Mouse (Mus musculus): ENCODE results near the gene Cnp. TPM values are rescaled to one million over a fixed set of nuclear protein-coding genes. Genes with fewer than 3 reads are reported as not detected.
"Not testable (repeated sequence)": the region's sequence is repeated elsewhere in the genome, so short reads cannot be mapped to it uniquely, and the experiment has no call there.

Gene Cnp
- polyA plus RNA-seq, 1 experiment from 2014 or later: 21.9 TPM

DNA sequence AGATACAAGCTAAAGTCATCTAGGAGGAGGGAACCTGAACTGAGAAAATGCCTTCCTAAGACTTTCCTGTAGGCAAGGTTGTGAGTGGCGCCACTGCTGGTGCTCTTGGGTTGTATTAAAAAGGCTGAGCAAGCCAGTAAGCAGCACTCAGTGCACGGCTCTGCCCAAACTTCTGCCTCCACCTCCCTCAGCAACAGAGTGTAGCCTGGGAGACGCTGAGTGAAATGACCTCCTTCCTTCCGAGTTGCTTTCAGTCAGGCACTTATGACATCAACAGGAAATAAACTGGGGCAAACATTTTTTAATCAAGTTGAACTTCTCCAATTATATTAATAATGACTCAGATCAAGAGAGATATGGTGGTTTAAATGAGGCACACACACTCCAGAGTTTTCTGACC, 34.1 kb downstream of the Cnp start:
- Histone ChIP-seq H3K9me3 (ENCODE audit: low read length) (no peaks in the 10 kb centered on the region), H3K36me3 (replicated peaks; ENCODE audit: insufficient read depth, low read length) (peaks cover 4% of the 10 kb centered on the region; the same call in 1 of the 2 replicates), H3K4me2 (ENCODE audit: low read depth, low read length) (no peak overlapping the region), H3K27me3 (ENCODE audit: insufficient read depth, low read length) (no peaks in the 10 kb centered on the region), H3K4me1 (ENCODE audit: insufficient read depth) (peaks cover 10% of the 10 kb centered on the region), H3K27ac (ENCODE audit: low read depth) (peak overlapping the region; percentile 16; the same call in 1 of the 2 replicates), H3K4me3 (ENCODE audit: low read depth, low read length) (no peak overlapping the region), H3K9ac (replicated peaks) (no peak overlapping the region)
- 59% methylated on average over 4 of the region's 4 CpGs for WGBS (ENCODE audit: insufficient replicate concordance)
- TF ChIP-seq CTCF (IDR thresholded peaks at IDR 0.05; ENCODE audit: low read depth): no peak
- no peak for TF ChIP-seq EP300 (IDR thresholded peaks at IDR 0.05; ENCODE audit: low read depth)
- ATAC-seq (no peak), DNase-seq (no peak)

DNA sequence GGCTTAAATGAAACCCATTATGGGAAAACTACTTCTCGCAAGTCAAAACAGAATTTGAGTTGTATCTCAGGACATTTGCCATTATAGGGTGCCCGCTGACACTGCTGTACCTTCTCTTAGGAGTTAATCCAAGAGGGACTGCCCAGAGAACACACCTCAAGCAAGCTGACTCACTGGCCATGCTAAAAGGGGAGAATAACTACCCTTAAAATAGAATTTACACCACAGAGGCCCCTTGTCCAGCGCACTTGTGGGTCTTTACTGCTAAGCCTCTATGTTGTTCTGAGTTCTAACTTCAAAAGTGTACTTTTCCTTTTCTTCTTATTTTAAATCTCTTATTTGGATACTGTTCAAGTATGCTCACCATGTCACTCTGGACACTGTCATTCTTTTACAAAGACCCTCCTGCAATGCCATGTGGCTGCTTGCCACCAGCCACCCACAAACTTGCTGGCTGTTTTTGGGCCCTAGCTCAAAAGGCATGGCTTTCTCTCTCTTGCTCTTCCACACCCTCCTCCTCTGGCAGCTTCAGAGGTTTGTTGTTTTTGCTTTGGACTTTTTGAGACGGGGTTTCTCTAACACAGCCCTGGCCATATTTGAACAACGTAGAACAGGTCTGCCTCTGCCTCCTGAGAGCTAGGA, 34.8 kb downstream of the Cnp start:
- Histone ChIP-seq H3K4me2 (ENCODE audit: low read depth, low read length) (no peak overlapping the region), H3K9ac (replicated peaks) (no peak overlapping the region), H3K36me3 (replicated peaks; ENCODE audit: insufficient read depth, low read length) (peaks cover 4% of the 10 kb centered on the region; the same call in 1 of the 2 replicates), H3K27ac (ENCODE audit: low read depth) (no peak overlapping the region), H3K27me3 (ENCODE audit: insufficient read depth, low read length) (no peaks in the 10 kb centered on the region), H3K4me3 (ENCODE audit: low read depth, low read length) (no peak overlapping the region), H3K4me1 (ENCODE audit: insufficient read depth) (peaks cover 10% of the 10 kb centered on the region), H3K9me3 (ENCODE audit: low read length) (no peaks in the 10 kb centered on the region)
- no peak for DNase-seq
- ATAC-seq: no peak
- TF ChIP-seq EP300 (IDR thresholded peaks at IDR 0.05; ENCODE audit: low read depth) (no peak), CTCF (IDR thresholded peaks at IDR 0.05; ENCODE audit: low read depth) (no peak)
- 85% methylated on average over 5 of the region's 5 CpGs for WGBS (ENCODE audit: insufficient replicate concordance)

DNA sequence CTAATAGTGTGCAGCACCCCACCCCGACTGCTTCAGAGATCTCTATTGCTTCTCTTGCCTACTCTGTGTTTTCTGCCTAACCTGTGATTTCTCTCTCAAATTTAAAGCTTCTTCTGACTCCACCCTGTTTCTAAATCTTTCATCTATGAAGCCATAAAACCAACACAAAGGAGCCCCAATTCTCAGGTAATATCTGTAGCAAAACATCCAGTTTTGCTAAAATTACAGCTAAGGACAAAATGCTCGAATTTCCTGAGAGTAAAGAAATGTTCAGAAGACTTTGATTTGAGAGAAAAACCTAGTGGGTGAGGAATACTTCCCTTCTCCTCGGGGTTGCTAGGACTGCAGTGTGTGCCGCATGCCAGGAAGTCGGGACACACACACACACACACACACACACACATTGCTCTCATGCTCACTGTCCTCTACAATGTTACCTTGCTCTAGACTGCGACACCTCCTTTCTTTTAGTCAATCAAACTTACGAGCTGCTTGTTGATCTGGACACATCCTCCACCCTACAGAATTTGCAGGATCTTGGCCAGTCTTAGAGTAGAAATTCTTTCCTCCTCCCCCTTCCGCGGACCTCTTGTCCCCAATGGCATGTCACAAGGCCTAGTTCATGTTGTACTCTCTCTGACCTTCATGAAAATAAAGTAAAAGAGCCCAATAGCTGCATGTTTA, 35.4 kb downstream of the Cnp start:
- Histone ChIP-seq H3K36me3 (replicated peaks; ENCODE audit: insufficient read depth, low read length) (peaks cover 4% of the 10 kb centered on the region; the same call in 1 of the 2 replicates), H3K27me3 (ENCODE audit: insufficient read depth, low read length) (no peaks in the 10 kb centered on the region), H3K27ac (ENCODE audit: low read depth) (0 out of 2 replicates have a peak overlapping the region, but pooled peaks have one; percentile 16), H3K9ac (replicated peaks) (0 out of 2 replicates have a peak overlapping the region, but pooled peaks have one; percentile 21), H3K4me3 (ENCODE audit: low read depth, low read length) (no peak overlapping the region), H3K9me3 (ENCODE audit: low read length) (no peaks in the 10 kb centered on the region), H3K4me2 (ENCODE audit: low read depth, low read length) (peak overlapping the region; percentile 13; the same call in 1 of the 2 replicates), H3K4me1 (ENCODE audit: insufficient read depth) (peaks cover 10% of the 10 kb centered on the region)
- DNase-seq (no peak), ATAC-seq (no peak)
- WGBS (ENCODE audit: insufficient replicate concordance): 62% methylated on average over 9 of the region's 9 CpGs
- TF ChIP-seq EP300 (IDR thresholded peaks at IDR 0.05; ENCODE audit: low read depth) (no peak), CTCF (IDR thresholded peaks at IDR 0.05; ENCODE audit: low read depth) (no peak)

- TF ChIP-seq CTCF (IDR thresholded peaks at IDR 0.05; ENCODE audit: low read depth): peak; percentile 22; the same call in 1 of the 2 replicates
- TF ChIP-seq EP300 (IDR thresholded peaks at IDR 0.05; ENCODE audit: low read depth): no peak
- no peak for DNase-seq
- 80% methylated on average over 6 of the region's 6 CpGs for WGBS (ENCODE audit: insufficient replicate concordance)
- peaks cover 10% of the 10 kb centered on the region for H3K4me1 ChIP-seq (ENCODE audit: insufficient read depth)
- no peaks in the 10 kb centered on the region for H3K9me3 ChIP-seq (ENCODE audit: low read length)
- no peak overlapping the region for H3K9ac ChIP-seq (replicated peaks)
- H3K27ac ChIP-seq (ENCODE audit: low read depth): peak overlapping the region; percentile 24; the same call in 1 of the 2 replicates
- no peak overlapping the region for H3K4me3 ChIP-seq (ENCODE audit: low read depth, low read length)
- no peak for ATAC-seq
- peaks cover 4% of the 10 kb centered on the region; the same call in 1 of the 2 replicates for H3K36me3 ChIP-seq (replicated peaks; ENCODE audit: insufficient read depth, low read length)
- no peaks in the 10 kb centered on the region for H3K27me3 ChIP-seq (ENCODE audit: insufficient read depth, low read length)
- no peak overlapping the region for H3K4me2 ChIP-seq (ENCODE audit: low read depth, low read length)
Observed at GRCm38 (mm10) chr11:100611627-100612026, 36.9 kb downstream of the Cnp start.

DNA sequence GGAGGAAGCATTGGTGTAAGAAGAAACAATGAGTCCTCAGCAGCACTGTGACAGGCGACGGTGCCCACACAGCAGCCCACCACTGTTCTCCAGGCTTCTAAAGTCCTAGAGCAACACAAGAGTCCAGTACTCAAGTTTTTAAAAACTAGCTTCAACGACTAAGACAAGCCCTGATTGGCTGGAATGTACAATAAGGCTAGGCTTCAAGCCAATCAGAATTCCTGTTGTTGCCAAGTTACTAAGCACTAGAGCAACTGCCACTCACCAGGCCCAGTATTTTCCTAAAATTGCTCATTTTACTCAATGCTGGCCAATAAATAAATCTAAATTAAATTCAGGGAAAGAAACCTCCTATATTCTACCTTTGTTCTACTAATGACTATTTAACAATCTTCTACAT, 38.5 kb downstream of the Cnp start:
- no peak overlapping the region for H3K4me3 ChIP-seq (ENCODE audit: low read depth, low read length)
- H3K9ac ChIP-seq (replicated peaks): no peak overlapping the region
- TF ChIP-seq EP300 (IDR thresholded peaks at IDR 0.05; ENCODE audit: low read depth) (no peak), CTCF (IDR thresholded peaks at IDR 0.05; ENCODE audit: low read depth) (no peak)
- no peak overlapping the region for H3K27ac ChIP-seq (ENCODE audit: low read depth)
- peaks cover 19% of the 10 kb centered on the region for H3K4me1 ChIP-seq (ENCODE audit: insufficient read depth)
- DNase-seq: no peak
- no peaks in the 10 kb centered on the region for H3K27me3 ChIP-seq (ENCODE audit: insufficient read depth, low read length)
- ATAC-seq: no peak
- H3K36me3 ChIP-seq (replicated peaks; ENCODE audit: insufficient read depth, low read length): peaks cover 2% of the 10 kb centered on the region; the same call in 1 of the 2 replicates
- WGBS (ENCODE audit: insufficient replicate concordance): 80% methylated on average over 3 of the region's 3 CpGs
- no peak overlapping the region for H3K4me2 ChIP-seq (ENCODE audit: low read depth, low read length)
- H3K9me3 ChIP-seq (ENCODE audit: low read length): no peaks in the 10 kb centered on the region

DNA sequence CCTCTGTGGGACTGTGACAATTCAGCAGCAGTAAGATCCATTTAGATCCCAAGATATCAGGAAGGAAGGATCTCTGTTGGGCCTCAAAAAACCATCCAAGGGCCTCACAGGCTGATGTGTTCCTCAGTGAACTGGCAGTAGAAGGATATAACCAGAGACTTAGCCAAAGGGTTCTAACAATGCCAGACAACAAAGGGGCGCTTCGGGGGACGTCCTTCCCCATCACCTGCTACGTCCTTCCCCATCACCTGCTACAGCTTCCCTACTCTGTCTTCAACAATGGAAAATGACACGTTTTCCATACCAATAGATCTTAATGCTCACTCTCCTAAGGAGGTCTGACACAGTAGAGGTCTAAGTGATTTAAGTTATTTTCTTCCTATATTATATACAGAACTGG, 41.6 kb downstream of the Cnp start:
- 0 out of 2 replicates have a peak, but pooled peaks cover 2% of the 10 kb centered on the region for H3K36me3 ChIP-seq (replicated peaks; ENCODE audit: insufficient read depth, low read length)
- ATAC-seq (no peak), DNase-seq (no peak)
- 86% methylated on average over 5 of the region's 5 CpGs for WGBS (ENCODE audit: insufficient replicate concordance)
- H3K9ac ChIP-seq (replicated peaks): no peak overlapping the region
- H3K4me3 ChIP-seq (ENCODE audit: low read depth, low read length): no peak overlapping the region
- H3K4me2 ChIP-seq (ENCODE audit: low read depth, low read length): no peak overlapping the region
- no peaks in the 10 kb centered on the region for H3K9me3 ChIP-seq (ENCODE audit: low read length)
- no peak for TF ChIP-seq CTCF (IDR thresholded peaks at IDR 0.05; ENCODE audit: low read depth)
- TF ChIP-seq EP300 (IDR thresholded peaks at IDR 0.05; ENCODE audit: low read depth): no peak
- H3K27ac ChIP-seq (ENCODE audit: low read depth): no peak overlapping the region
- no peaks in the 10 kb centered on the region for H3K27me3 ChIP-seq (ENCODE audit: insufficient read depth, low read length)
- H3K4me1 ChIP-seq (ENCODE audit: insufficient read depth): peaks cover 22% of the 10 kb centered on the region

- H3K9ac ChIP-seq (replicated peaks); H3K27ac ChIP-seq (ENCODE audit: low read depth); H3K4me2 ChIP-seq (ENCODE audit: low read depth, low read length); DNase-seq; H3K36me3 ChIP-seq (replicated peaks; ENCODE audit: insufficient read depth, low read length); H3K27me3 ChIP-seq (ENCODE audit: insufficient read depth, low read length); H3K9me3 ChIP-seq (ENCODE audit: low read length); H3K4me3 ChIP-seq (ENCODE audit: low read depth, low read length); ATAC-seq: not testable (repeated sequence)
- peaks cover 22% of the 10 kb centered on the region for H3K4me1 ChIP-seq (ENCODE audit: insufficient read depth)
- 88% methylated on average over 7 of the region's 7 CpGs for WGBS (ENCODE audit: insufficient replicate concordance)
Observed at GRCm38 (mm10) chr11:100616836-100617235, 42.1 kb downstream of the Cnp start.
